Comparison of ENCODE assay signal across 1 mouse cellular context in genomic region chr16:17204990-17205389, GRCm38 (mm10).
TF ChIP-seq lines count a peak whose summit lies in the region.

No protein-coding gene starts in this region.

TF ChIP-seq in CH12.LX, 34 proteins besides CTCF, POLR2A, EP300 and RAD21 (continued from another document):
- no peak for TF ChIP-seq RCOR1 (conservative IDR thresholded peaks at IDR 0.05; ENCODE audit: low read depth, low read length)
- 0 out of 2 replicates have a peak, but pooled peaks have one; percentile 42 for TF ChIP-seq MYC (IDR thresholded peaks at IDR 0.05; ENCODE audit: low read depth, low read length)
- TF ChIP-seq UBTF (IDR thresholded peaks at IDR 0.05; ENCODE audit: low read depth, low read length), result no peak
- peak; percentile 62; the same call in 1 of the 2 replicates for TF ChIP-seq NELFE (IDR thresholded peaks at IDR 0.05; ENCODE audit: low read depth, low read length)
- TF ChIP-seq MAFK (IDR thresholded peaks at IDR 0.05; ENCODE audit: insufficient replicate concordance, low read length), result no peak
- no peak for TF ChIP-seq CHD2 (IDR thresholded peaks at IDR 0.05; ENCODE audit: low read length)
- TF ChIP-seq MAX (IDR thresholded peaks at IDR 0.05; ENCODE audit: low read length), result no peak
- peak; percentile 69 for TF ChIP-seq ZNF384 (IDR thresholded peaks at IDR 0.05; ENCODE audit: low read depth, low read length)
- TF ChIP-seq HCFC1 (IDR thresholded peaks at IDR 0.05; ENCODE audit: low read depth, low read length), result 0 out of 2 replicates have a peak, but pooled peaks have one; percentile 30
- TF ChIP-seq TCF12 (IDR thresholded peaks at IDR 0.05; ENCODE audit: low read depth, low read length), result no peak
- no peak; the same call in 1 of the 2 replicates for TF ChIP-seq ZC3H11A (IDR thresholded peaks at IDR 0.05; ENCODE audit: low read depth, low read length)
